Mouse (Mus musculus) gastrocnemius, postnatal 14 days (tissue): Measurements from ENCODE around the gene Klf6. TPM values are rescaled to one million over a fixed set of nuclear protein-coding genes. Genes with fewer than 3 reads are reported as not detected.

ENCODE experiments used
- DNase-seq: peaks from one replicate; pipeline ENCODE4 v3.0.0; 2021; ENCODE audit warnings: mixed read lengths
- intact Hi-C: fragments of 180-260 bp; cut with DNase I; formaldehyde crosslinking; loops from one replicate; pipeline ENCODE4 v1.15.1; 2025; ENCODE audit warnings: low total_unique reads
- microRNA-seq, 2 experiments: library from miRNA; unstranded; fragments of <30 nt; microRNA quantifications; one replicate each; pipeline ENCODE4 v1.2.0; 2021
- total RNA-seq, 2 experiments: library from RNA; stranded (reverse); gene quantifications; 2 replicates each; pipeline ENCODE4 v1.2.3; 2021

Klf6 gene
- total RNA-seq, 2 experiments from 2014 or later = 21.8 to 32.9 TPM

DNA sequence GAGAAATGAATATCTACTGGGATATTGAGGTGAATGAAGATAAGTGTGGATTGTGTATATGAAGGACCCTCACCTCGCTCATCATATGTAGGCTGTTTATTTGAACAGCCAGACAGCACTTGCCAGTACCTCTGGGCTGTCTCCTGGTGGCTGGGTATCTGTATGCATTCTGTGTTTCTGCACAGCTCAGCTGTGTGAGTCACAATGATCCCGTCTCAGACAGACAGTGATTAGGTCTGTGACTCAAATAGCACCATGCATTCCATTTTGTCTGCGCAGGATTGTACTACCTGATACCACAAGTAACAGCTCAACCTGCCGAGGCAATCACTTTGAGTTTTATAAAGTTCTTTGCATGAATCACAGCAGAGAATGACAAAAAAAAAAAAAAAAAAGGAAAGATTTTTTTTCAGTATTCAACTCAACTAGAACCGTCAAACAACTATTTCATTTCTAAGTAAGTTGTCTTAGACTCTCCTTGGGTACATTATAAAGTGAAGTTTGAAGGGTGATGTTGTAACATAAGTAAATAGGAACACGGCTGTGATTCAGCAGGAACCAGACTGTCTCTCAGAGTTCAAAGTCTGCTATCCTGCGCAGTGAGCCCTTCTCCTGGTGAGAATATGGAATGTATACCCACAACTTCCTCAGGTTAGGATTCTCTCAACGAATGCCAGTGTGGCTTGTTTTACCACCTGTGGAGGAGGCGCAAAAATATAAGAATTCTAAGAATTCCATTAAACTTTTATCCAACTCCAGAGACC, 31.6 kb downstream of the Klf6 start:
- intact Hi-C loops = no loop called here

DNA sequence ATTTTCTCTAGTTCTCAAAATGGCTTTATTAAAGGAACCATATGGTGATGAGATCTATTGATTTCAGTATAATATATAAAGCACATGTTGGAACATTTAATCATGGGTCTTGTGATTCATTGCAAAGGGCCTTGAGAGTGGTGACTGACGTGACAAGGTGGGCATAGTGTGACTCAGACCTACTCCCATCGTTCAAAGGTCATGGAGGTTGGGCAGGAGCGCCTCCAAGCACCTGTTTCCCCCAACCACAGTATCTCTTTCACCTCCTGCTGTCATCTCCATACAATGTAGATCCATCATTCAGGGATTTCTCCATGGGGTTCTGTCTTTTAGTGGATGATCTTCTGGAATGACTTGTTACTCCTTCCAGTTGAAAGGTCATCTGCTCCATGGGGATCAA, 33.6 kb downstream of the Klf6 start:
- DNase-seq = no peak
- intact Hi-C loops = no loop called here

More for the DNA sequence above, 31.6 kb downstream of the Klf6 start:
- no peak for DNase-seq

DNA sequence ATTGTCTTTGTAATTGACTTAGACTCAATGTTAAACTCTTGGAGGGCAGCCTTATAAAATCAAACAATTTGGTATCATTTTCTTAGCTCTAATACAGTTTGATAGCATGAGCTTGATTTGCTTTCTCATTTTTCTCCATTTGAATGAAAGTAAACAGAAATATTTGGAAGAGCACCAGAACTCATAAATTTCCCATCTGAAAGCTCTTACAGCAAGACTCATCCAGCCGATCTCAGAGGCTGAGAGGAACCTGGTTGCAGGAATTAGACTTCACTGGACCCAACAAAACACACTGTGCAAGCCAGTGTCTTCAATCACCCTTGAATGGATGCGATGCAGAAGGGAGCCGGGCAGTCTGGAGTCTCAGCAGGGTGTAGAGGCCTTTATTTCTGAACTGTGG, 34.6 kb downstream of the Klf6 start:
- intact Hi-C loops = no loop called here
- DNase-seq = no peak

DNA sequence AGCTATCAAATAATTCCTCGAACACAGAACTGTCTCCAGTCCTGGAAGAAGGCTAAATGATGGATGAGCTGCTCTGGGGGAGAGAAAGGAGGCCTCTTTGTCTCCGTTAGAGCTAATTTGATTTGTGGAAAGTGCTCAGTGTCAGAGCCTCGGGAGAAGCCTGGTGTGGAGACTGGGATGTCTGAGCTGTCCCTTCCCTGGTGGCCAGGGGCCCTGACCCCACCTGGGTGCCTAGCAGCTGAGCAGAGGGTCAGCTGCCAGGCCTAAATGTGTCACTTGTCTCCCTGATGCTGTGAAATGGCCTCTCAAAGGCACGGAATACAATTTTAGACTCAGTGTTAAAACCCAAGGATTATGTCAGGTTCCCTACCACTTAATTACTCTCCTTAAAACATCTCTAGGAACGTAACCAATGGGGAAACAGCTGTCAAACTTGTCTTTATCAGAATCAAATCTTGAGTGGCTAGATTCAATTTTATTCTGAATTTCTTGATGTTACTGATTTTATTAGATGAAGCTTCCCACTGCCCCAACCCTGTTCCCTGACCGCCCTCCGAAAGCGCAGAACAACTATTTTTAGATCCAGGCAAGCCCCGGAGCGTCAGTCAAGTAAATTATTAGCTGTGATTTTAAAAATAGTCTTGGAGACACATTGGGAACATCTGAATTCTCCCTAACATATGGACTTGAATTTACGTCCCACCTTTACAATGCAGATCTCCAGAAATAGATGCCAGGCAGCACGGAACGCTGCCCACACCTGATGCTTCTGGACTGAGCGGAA, 36.1 kb downstream of the Klf6 start:
- intact Hi-C loops = no loop called here
- DNase-seq = no peak

DNA sequence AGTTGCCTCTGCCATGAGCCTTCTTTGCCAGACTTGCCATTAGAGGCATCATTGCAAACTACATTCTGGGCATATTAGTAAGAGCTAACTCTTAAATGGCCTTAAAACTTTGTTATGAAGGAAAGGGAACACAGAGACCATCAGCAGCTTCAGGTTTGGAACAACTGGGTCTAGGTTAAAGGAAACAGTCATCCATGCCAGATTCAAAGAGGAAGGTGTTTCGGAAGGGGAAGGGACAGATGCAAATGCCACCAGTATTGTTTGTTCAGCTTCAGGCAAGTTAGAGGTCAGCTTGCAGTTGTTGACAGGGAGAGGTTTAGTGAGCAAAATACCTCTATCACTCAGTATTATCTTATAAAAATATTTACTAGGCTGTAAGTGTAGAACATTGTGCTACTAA, 37.7 kb downstream of the Klf6 start:
- no peak for DNase-seq
- intact Hi-C loops = no loop called here

DNA sequence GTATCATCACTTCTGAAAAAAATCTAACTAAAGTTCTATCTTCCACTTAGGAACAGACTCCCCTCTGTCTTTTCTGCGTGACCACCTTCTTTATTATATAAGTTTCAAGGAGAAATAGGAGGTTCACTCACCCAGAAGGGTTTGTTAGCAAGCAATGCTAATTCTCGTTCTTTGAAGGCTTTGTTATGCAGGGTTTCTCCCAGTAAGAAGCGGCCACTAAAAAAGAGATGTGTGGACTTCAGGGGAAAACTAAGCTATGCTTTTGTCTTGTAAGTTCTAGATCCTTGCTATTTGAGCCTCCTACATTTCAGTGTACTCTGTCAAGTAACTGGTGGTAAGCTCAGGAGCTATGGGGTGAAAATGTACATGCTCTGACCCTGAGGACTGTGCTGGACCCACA, 38.4 kb downstream of the Klf6 start:
- no peak for DNase-seq
- intact Hi-C loops = no loop called here

DNA sequence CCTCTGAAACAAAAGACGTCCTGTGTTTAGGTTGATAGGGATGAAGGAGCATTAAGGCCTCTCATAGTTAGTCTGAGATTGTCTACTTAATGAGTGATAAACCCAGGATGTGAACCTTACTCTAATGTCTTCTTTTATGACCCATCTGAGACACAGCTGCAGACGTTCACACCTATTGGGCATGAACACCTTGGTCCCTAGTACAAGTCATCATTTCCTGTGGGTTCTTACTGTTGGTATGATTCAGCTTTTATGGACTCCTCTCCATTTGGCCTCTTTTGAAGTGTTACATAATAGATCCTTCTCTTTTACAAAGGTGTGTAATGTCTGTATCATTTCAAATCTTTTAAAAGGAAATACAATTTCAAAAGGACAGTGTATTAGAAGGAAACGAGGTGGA, 51.9 kb downstream of the Klf6 start:
- intact Hi-C loops = no loop called here
- no peak for DNase-seq

DNA sequence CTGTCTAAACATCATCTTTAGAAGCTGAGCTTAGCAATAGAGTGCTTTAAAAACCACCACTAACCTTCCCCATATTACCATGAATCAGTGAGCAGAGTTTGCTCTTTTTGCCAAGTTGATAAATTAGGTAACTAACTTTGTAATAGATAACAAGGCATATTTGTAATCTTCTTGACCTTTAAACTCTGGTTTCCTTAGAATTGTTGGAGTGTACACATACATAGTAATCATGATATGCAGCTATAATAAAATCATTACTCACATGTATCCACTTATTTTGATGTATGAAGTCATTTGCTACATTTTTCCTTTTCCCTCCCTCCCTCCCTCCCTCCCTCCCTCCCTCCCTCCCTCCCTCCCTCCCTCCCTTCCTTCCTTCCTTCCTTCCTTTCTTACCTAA, 56.1 kb downstream of the Klf6 start:
- DNase-seq = no peak
- intact Hi-C loops = no loop called here

DNA sequence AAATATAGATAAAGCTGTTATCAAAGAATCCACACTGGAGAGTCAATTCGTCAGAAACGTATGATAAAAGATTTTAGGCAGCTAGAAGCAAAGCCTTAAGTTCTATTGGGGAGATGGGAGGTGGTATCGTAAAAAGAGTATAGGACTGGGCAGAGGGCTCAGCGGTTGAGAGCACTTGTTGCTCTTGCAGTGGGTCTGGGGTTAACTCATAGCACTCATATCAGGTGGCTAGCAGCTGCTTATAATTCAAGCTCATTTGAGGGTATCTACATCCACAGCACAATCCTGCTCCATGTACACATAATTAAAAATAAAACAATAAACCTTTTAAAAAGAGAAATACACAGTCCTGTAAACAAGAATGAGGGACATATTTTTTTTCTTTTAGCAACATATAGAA, 58.7 kb downstream of the Klf6 start:
- DNase-seq = no peak
- intact Hi-C loops = no loop called here

Small RNA genes lying within 50 kb of the gene (microRNA-seq; reads per million reads assigned to microRNA genes)
- 0 reads per million in 2 experiments for gene Gm26043
